In the genomic region with DNA sequence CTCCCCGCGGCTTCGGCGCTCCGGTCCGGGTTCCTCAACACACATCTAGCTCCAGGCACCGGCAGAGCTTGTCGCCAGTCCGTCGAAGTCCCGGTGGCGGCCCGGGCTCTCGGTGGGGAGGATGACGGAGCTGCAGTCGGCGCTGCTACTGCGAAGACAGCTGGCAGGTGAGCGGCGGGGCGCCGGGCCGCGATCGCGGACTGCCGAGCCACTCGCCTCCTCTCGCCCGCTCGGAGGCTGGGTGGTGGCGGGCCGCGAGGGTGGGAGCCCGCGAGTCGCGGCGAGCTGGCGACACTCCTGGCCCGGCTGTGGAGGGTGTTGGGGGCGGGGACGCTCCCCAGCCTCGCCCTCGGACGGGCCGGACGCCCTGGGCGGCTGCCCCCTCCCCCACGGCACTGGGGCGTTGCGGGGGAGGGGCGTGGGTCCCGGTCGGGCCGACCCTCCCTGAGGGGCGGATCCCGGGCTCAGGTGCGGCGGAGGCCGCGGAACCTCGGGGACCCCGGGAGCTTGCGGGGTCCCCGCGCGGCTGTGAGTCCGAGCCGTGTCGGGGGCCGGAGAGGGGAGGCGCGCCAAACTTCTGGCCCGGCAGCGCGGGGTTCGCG, we compare ENCODE assay signal across 7 mouse cellular contexts. TPM values are rescaled to one million over a fixed set of nuclear protein-coding genes. Genes with fewer than 3 reads are reported as not detected.
DNase-seq lines count a peak whose midpoint lies in the region; ATAC-seq and TF ChIP-seq lines count a peak whose summit lies in the region.

No protein-coding gene starts in this region.

- 0% methylated on average over 66 of the region's 79 CpGs for WGBS in hindbrain, postnatal 0 days
- under 1% methylated on average over 69 of the region's 79 CpGs for WGBS in limb, embryonic 12.5 days
- WGBS in midbrain, embryonic 11.5 days, result under 1% methylated on average over 59 of the region's 79 CpGs
- under 1% methylated on average over 61 of the region's 79 CpGs for WGBS in spleen, adult 2 months

- H3K4me3 ChIP-seq in hindbrain, postnatal 0 days (ENCODE audit: low read length), result peak overlapping the region; percentile 99
- peak overlapping the region; percentile 92 for H3K4me3 ChIP-seq in limb, embryonic 12.5 days (replicated peaks)
- peak overlapping the region; percentile 97 for H3K4me3 ChIP-seq in midbrain, embryonic 11.5 days (ENCODE audit: low read depth, low read length)
- H3K4me3 ChIP-seq in spleen, adult 2 months (ENCODE audit: extremely low read depth, insufficient read depth, insufficient read length), result peak overlapping the region; percentile 97

- TF ChIP-seq POLR2A in spleen, adult 2 months (IDR thresholded peaks at IDR 0.05; ENCODE audit: low read depth, low read length), result no peak

- H3K27ac ChIP-seq in hindbrain, postnatal 0 days, result peak overlapping the region; percentile 97
- peak overlapping the region; percentile 99 for H3K27ac ChIP-seq in limb, embryonic 12.5 days
- peak overlapping the region; percentile 96 for H3K27ac ChIP-seq in midbrain, embryonic 11.5 days (ENCODE audit: low read depth, low read length)
- H3K27ac ChIP-seq in spleen, adult 2 months (ENCODE audit: insufficient read depth, low read length), result peak overlapping the region; percentile 99

- DNase-seq in WW6 (ENCODE audit: low read depth, low spot score), result peak; percentile 52
- peak; percentile 83 for DNase-seq in cerebellum, adult 9-11 months
- DNase-seq in gastrocnemius, postnatal 10 days, result peak; percentile 85
- peak; percentile 68 for DNase-seq in hindbrain, postnatal 0 days (ENCODE audit: low spot score)
- peak; percentile 96 for DNase-seq in midbrain, embryonic 11.5 days (ENCODE audit: low spot score, missing footprints)
- peak; percentile 18 to 71 for DNase-seq in spleen, adult 2 months (ENCODE audit: low read depth in 1 of 2, low spot score in 2 of 2)

- H3K36me3 ChIP-seq in hindbrain, postnatal 0 days (ENCODE audit: insufficient read depth, low read length), result no peaks in the 10 kb centered on the region
- H3K36me3 ChIP-seq in limb, embryonic 12.5 days, result no peaks in the 10 kb centered on the region
- no peaks in the 10 kb centered on the region for H3K36me3 ChIP-seq in midbrain, embryonic 11.5 days (ENCODE audit: control insufficient read depth, insufficient read depth, low read length)
- H3K36me3 ChIP-seq in spleen, adult 2 months (ENCODE audit: control insufficient read depth, insufficient read depth, low read length), result no peaks in the 10 kb centered on the region

- peak overlapping the region; percentile 65 for H3K4me2 ChIP-seq in hindbrain, postnatal 0 days (ENCODE audit: low read depth, low read length)
- H3K4me2 ChIP-seq in limb, embryonic 12.5 days, result peak overlapping the region; percentile 72
- peak overlapping the region; percentile 59 for H3K4me2 ChIP-seq in midbrain, embryonic 11.5 days

- no peaks in the 10 kb centered on the region for H3K27me3 ChIP-seq in hindbrain, postnatal 0 days (ENCODE audit: insufficient read depth, low read length)
- no peaks in the 10 kb centered on the region for H3K27me3 ChIP-seq in limb, embryonic 12.5 days
- no peaks in the 10 kb centered on the region for H3K27me3 ChIP-seq in midbrain, embryonic 11.5 days (ENCODE audit: control insufficient read depth, insufficient read depth, low read length)
- H3K27me3 ChIP-seq in spleen, adult 2 months (ENCODE audit: control insufficient read depth, insufficient read depth, low read length), result no peaks in the 10 kb centered on the region

- no peaks in the 10 kb centered on the region for H3K4me1 ChIP-seq in hindbrain, postnatal 0 days (ENCODE audit: insufficient read depth, low read length)
- peaks cover 4% of the 10 kb centered on the region for H3K4me1 ChIP-seq in limb, embryonic 12.5 days (replicated peaks)
- H3K4me1 ChIP-seq in midbrain, embryonic 11.5 days (ENCODE audit: control insufficient read depth, insufficient read depth, low read length), result peaks cover 8% of the 10 kb centered on the region
- peaks cover 2% of the 10 kb centered on the region; the same call in 1 of the 2 replicates for H3K4me1 ChIP-seq in spleen, adult 2 months (ENCODE audit: control insufficient read depth, insufficient read depth, insufficient read length)

- H3K9ac ChIP-seq in hindbrain, postnatal 0 days (replicated peaks; ENCODE audit: low read length), result peak overlapping the region; percentile 94
- H3K9ac ChIP-seq in limb, embryonic 12.5 days (replicated peaks), result peak overlapping the region; percentile 98
- H3K9ac ChIP-seq in midbrain, embryonic 11.5 days (ENCODE audit: low read length), result peak overlapping the region; percentile 98

- peak; percentile 41 for ATAC-seq in hindbrain, postnatal 0 days
- peak; percentile 33 for ATAC-seq in limb, embryonic 12.5 days (ENCODE audit: insufficient number of reproducible peaks, insufficient read depth, low FRiP score, low TSS enrichment, low read depth)
- peak; percentile 64 for ATAC-seq in midbrain, embryonic 11.5 days (ENCODE audit: low FRiP score)

- TF ChIP-seq CTCF in hindbrain, postnatal 0 days (IDR thresholded peaks at IDR 0.05; ENCODE audit: low read depth), result no peak
- no peak for TF ChIP-seq CTCF in spleen, adult 2 months (IDR thresholded peaks at IDR 0.05; ENCODE audit: extremely low read depth, insufficient read depth, insufficient read length, insufficient replicate concordance)

- H3K9me3 ChIP-seq in hindbrain, postnatal 0 days (ENCODE audit: low read length), result no peaks in the 10 kb centered on the region
- no peaks in the 10 kb centered on the region for H3K9me3 ChIP-seq in limb, embryonic 12.5 days
- no peaks in the 10 kb centered on the region for H3K9me3 ChIP-seq in midbrain, embryonic 11.5 days (ENCODE audit: control insufficient read depth, low read length)

RNA-seq across cellular contexts. Expression of gene Ube2g1, which starts 0.5 kb away (rescaled TPM):
- total RNA-seq in gastrocnemius, postnatal 10 days (2021), result 10 to 100 TPM; 47.7 to 48.6 TPM
- 32.0 and 40.1 TPM in 2 replicates for total RNA-seq in hindbrain, postnatal 0 days (2014; rRNA removed)
- 65.4 and 68.1 TPM in 2 replicates for polyA plus RNA-seq in hindbrain, postnatal 0 days (2015; fragmentation: Nextera tagmentation; extraction: Ambion mirVana)
- 83.3 and 92.9 TPM in 2 replicates for polyA plus RNA-seq in limb, embryonic 12.5 days (2016; fragmentation: Nextera tagmentation; extraction: Ambion mirVana)
- polyA plus RNA-seq in midbrain, embryonic 11.5 days (2014; fragmentation: Nextera tagmentation; extraction: Ambion mirVana), result 121 and 137 TPM in 2 replicates
- 5.1 and 5.3 TPM in 2 replicates for polyA plus RNA-seq in spleen, adult 2 months (2012; rRNA removed)

RNA-seq across cellular contexts. Expression of gene Spns3, which starts 57.3 kb away (rescaled TPM):
- under 1 TPM; 0.21 to 0.63 TPM for total RNA-seq in gastrocnemius, postnatal 10 days (2021)
- 0.10 TPM in 1 of 2 replicates, not detected in the other for total RNA-seq in hindbrain, postnatal 0 days (2014; rRNA removed)
- 0.13 and 0.25 TPM in 2 replicates for polyA plus RNA-seq in hindbrain, postnatal 0 days (2015; fragmentation: Nextera tagmentation; extraction: Ambion mirVana)
- not detected in 2 replicates for polyA plus RNA-seq in limb, embryonic 12.5 days (2016; fragmentation: Nextera tagmentation; extraction: Ambion mirVana)
- not detected in 2 replicates for polyA plus RNA-seq in midbrain, embryonic 11.5 days (2014; fragmentation: Nextera tagmentation; extraction: Ambion mirVana)
- polyA plus RNA-seq in spleen, adult 2 months (2012; rRNA removed), result 18.8 and 24.6 TPM in 2 replicates

Comparison
In these comparisons a context has a peak if more than half of its experiments do, and no peak if none do; other contexts are left out.
1. Peak in every context shown above with its lines: DNase-seq, ATAC-seq, H3K4me3 ChIP-seq and H3K27ac ChIP-seq.
2. DNase-seq: peak in every context shown above with its lines; median percentile 96 in midbrain, embryonic 11.5 days; 85 in gastrocnemius, postnatal 10 days; 83 in cerebellum, adult 9-11 months; 68 in hindbrain, postnatal 0 days; 52 in WW6; 44 in spleen, adult 2 months.
3. RNA of gene Ube2g1, which starts 0.5 kb away (polyA plus RNA-seq): 121 to 137 TPM in midbrain, embryonic 11.5 days, 83.3 to 92.9 TPM in limb, embryonic 12.5 days and 65.4 to 68.1 TPM in hindbrain, postnatal 0 days; 5.1 to 5.3 TPM in spleen, adult 2 months; every median in the first group is over 10 times any median in the second.
4. RNA of gene Spns3, which starts 57.3 kb away (polyA plus RNA-seq): 18.8 to 24.6 TPM in spleen, adult 2 months; 0.13 to 0.25 TPM in hindbrain, postnatal 0 days, not detected in limb, embryonic 12.5 days and not detected in midbrain, embryonic 11.5 days; every median in the first group is over 10 times any median in the second.